Mouse (Mus musculus) brain, embryonic 14.5 days (tissue): Measurements from ENCODE around the gene Jazf1.

Source experiments
- CTCF ChIP-seq: fragments of 200-500 bp; IDR thresholded peaks from 2 replicates; pipeline ENCODE4 v1.5.1; 2012; ENCODE audit warnings: inconsistent platforms, mild to moderate bottlenecking, moderate library complexity, borderline replicate concordance; ENCODE audit not compliant: insufficient read depth, insufficient read length; ENCODE audit errors: extremely low read depth
- POLR2A ChIP-seq: fragments of 200-500 bp; IDR thresholded peaks from 2 replicates; pipeline ENCODE4 v1.6.1; 2012; ENCODE audit warnings: mild to moderate bottlenecking, inconsistent platforms, borderline replicate concordance; ENCODE audit not compliant: poor library complexity, insufficient read depth, insufficient read length, severe bottlenecking; ENCODE audit errors: extremely low read depth

GRCm38 (mm10) chr6:52868352-52868751, 200.1 kb downstream of the Jazf1 start:
- no peak for TF ChIP-seq POLR2A
- TF ChIP-seq CTCF, result no peak
